Mouse (Mus musculus) stomach, postnatal 0 days (tissue): ENCODE results near the gene Gm7697. TPM values are rescaled to one million over a fixed set of nuclear protein-coding genes. Genes with fewer than 3 reads are reported as not detected.
"Not testable (repeated sequence)": the region's sequence is repeated elsewhere in the genome, so short reads cannot be mapped to it uniquely, and the experiment has no call there.

Source experiments
- ATAC-seq: fragments of 200-750 bp; cut with Nextera tagmentation; 2 replicates; pipeline ENCODE4 v1.8.0; 2017; ENCODE audit not compliant: low FRiP score, low TSS enrichment
- DNase-seq: peaks from one replicate; pipeline ENCODE4 v3.0.0-alpha.2; 2016; ENCODE audit warnings: low spot score
- H3K27ac ChIP-seq: fragments of 300-500 bp; sonication (generic); replicated peaks from 2 replicates; pipeline ENCODE4 v1.5.1; 2014; ENCODE audit warnings: mild to moderate bottlenecking, control low read depth
- H3K27me3 ChIP-seq: fragments of 300-500 bp; sonication (generic); 2 replicates; pipeline ENCODE4 v1.6.1; 2014; ENCODE audit warnings: low read length; ENCODE audit not compliant: control insufficient read depth, insufficient read depth
- H3K36me3 ChIP-seq: fragments of 300-500 bp; sonication (generic); 2 replicates; pipeline ENCODE4 v1.6.1; 2014; ENCODE audit warnings: low read length, mixed read lengths; ENCODE audit not compliant: control insufficient read depth, insufficient read depth
- H3K4me1 ChIP-seq: fragments of 300-500 bp; sonication (generic); replicated peaks from 2 replicates; pipeline ENCODE4 v1.6.1; 2014; ENCODE audit warnings: antibody characterized with exemption; ENCODE audit not compliant: control insufficient read depth, insufficient read depth
- H3K4me2 ChIP-seq: fragments of 300-500 bp; sonication (generic); replicated peaks from 2 replicates; pipeline ENCODE4 v1.6.1; 2014; ENCODE audit warnings: low read depth, mild to moderate bottlenecking, control low read depth, moderate library complexity
- H3K4me3 ChIP-seq: fragments of 300-500 bp; sonication (generic); 2 replicates; pipeline ENCODE4 v1.5.1; 2014; ENCODE audit warnings: low read depth, low read length, control low read depth
- H3K9ac ChIP-seq: fragments of 300-500 bp; sonication (generic); 2 replicates; pipeline ENCODE4 v1.6.1; 2014; ENCODE audit warnings: mild to moderate bottlenecking, low read length, control low read depth, mixed read lengths
- H3K9me3 ChIP-seq: fragments of 300-500 bp; sonication (generic); 2 replicates; pipeline ENCODE4 v1.6.1; 2016; ENCODE audit warnings: low read length; ENCODE audit not compliant: control insufficient read depth
- WGBS: fragments of 180-500 bp; shearing (Covaris S2); extraction: QIAGEN DNeasy Blood & Tissue Kit; methylation state at CpG from one replicate; pipeline ENCODE4 v1.1.7; 2014; 5-methylcytosine and 5-hydroxymethylcytosine counted together
- polyA plus RNA-seq: library from polyadenylated mRNA; unstranded; fragments of >200 nt; fragmentation: Nextera tagmentation; extraction: Ambion mirVana; gene quantifications from 2 replicates; pipeline ENCODE4 v1.2.1, GENCODE M21; 2015

Gene Gm7697
- polyA plus RNA-seq, 1 experiment from 2014 or later, result not detected

GRCm38 (mm10) chr8:69540331-69540730 is 17.6 kb upstream of the Gm7697 start:
- H3K27ac ChIP-seq, H3K9me3 ChIP-seq, H3K36me3 ChIP-seq, H3K27me3 ChIP-seq, H3K4me3 ChIP-seq, H3K4me1 ChIP-seq, DNase-seq, ATAC-seq, H3K9ac ChIP-seq, H3K4me2 ChIP-seq: not testable (repeated sequence)
- 46% methylated on average over 1 of the region's 1 CpGs for WGBS

- not testable (repeated sequence) for H3K4me2 ChIP-seq, H3K4me3 ChIP-seq, ATAC-seq, H3K4me1 ChIP-seq, H3K9ac ChIP-seq, H3K9me3 ChIP-seq, H3K27me3 ChIP-seq, H3K27ac ChIP-seq, H3K36me3 ChIP-seq, DNase-seq
- WGBS, result 77% methylated on average over 2 of the region's 3 CpGs
Measured at GRCm38 (mm10) chr8:69474946-69475345, 47.8 kb downstream of the Gm7697 start.

- not testable (repeated sequence) for H3K27me3 ChIP-seq, H3K9me3 ChIP-seq, H3K36me3 ChIP-seq, H3K4me3 ChIP-seq, H3K9ac ChIP-seq, DNase-seq, H3K4me2 ChIP-seq, ATAC-seq, H3K4me1 ChIP-seq, H3K27ac ChIP-seq
- WGBS, result 84% methylated on average over 1 of the region's 3 CpGs
Measured at GRCm38 (mm10) chr8:69453465-69453864, 69.3 kb downstream of the Gm7697 start, which contains the start of gene Gm9495. TSS of gene Gm9495 (minus strand) at chr8:69453565.

Other genes starting within 250 kb of the Gm7697 start
- not detected in 2 replicates for gene Gm9495, start 69.4 kb downstream of the Gm7697 start, polyA plus RNA-seq
- 9.0 and 11.0 TPM in 2 replicates for gene Zfp868, start 102.6 kb upstream of the Gm7697 start, polyA plus RNA-seq
- gene Zfp964, start 131.5 kb upstream of the Gm7697 start, polyA plus RNA-seq, result 0.57 and 0.61 TPM in 2 replicates
- gene Zfp869, start 187.7 kb upstream of the Gm7697 start, polyA plus RNA-seq, result 11.1 and 12.3 TPM in 2 replicates
- 2.8 and 3.3 TPM in 2 replicates for gene Zfp963, start 227.0 kb upstream of the Gm7697 start, polyA plus RNA-seq